Mouse (Mus musculus) cerebellum, adult 11 months (tissue): ENCODE measurements around the gene Abl1.
A peak's percentile ranks its signal among the peaks of the same experiment; 100 is the strongest.

Source experiments
- DNase-seq: peaks from one replicate; pipeline ENCODE4 v3.0.0; 2022

Gene Abl1

GRCm38 (mm10) chr2:31828311-31828825 lies 140.2 kb downstream of the Abl1 start:
- no peak for DNase-seq

- DNase-seq, result no peak
These were observed 147.9 kb downstream of the Abl1 start for GRCm38 (mm10) chr2:31836091-31836490.

- DNase-seq, result no peak
These were observed 148.8 kb downstream of the Abl1 start for GRCm38 (mm10) chr2:31836985-31837384.

- DNase-seq, result no peak
These were observed 150.7 kb downstream of the Abl1 start for GRCm38 (mm10) chr2:31838868-31839267.

GRCm38 (mm10) chr2:31844729-31845136 lies 156.6 kb downstream of the Abl1 start:
- no peak for DNase-seq

- no peak for DNase-seq
These were observed 157.3 kb downstream of the Abl1 start for GRCm38 (mm10) chr2:31845512-31845895.

- no peak for DNase-seq
These were observed 157.9 kb downstream of the Abl1 start, which contains the start of gene Fibcd1 for GRCm38 (mm10) chr2:31845896-31846691. Gene Fibcd1, minus strand, starts transcription at chr2:31846005.

GRCm38 (mm10) chr2:31846692-31847660 lies 158.8 kb downstream of the Abl1 start:
- no peak for DNase-seq

- peak; percentile 49 for DNase-seq
These were observed 159.7 kb downstream of the Abl1 start for GRCm38 (mm10) chr2:31847908-31848307.

- no peak for DNase-seq
These were observed 162.0 kb downstream of the Abl1 start for GRCm38 (mm10) chr2:31850141-31850540.
